Mouse (Mus musculus) embryonic fibroblast, embryonic 13.5 days (primary cell): ENCODE data around the gene Shld2. TPM values are rescaled to one million over a fixed set of nuclear protein-coding genes. Genes with fewer than 3 reads are reported as not detected.
A peak's percentile ranks its signal among the peaks of the same experiment; 100 is the strongest.

Source experiments
- H3K27ac ChIP-seq: 2 replicates; pipeline ENCODE4 v1.5.1; 2012; ENCODE audit warnings: low read length, control low read depth, inconsistent platforms; ENCODE audit not compliant: insufficient read depth
- H3K4me1 ChIP-seq: 2 replicates; pipeline ENCODE4 v1.6.1; 2011; ENCODE audit warnings: low read length; ENCODE audit not compliant: control insufficient read depth, insufficient read depth
- H3K4me3 ChIP-seq: 2 replicates; pipeline ENCODE4 v1.5.1; 2011; ENCODE audit warnings: mild to moderate bottlenecking, control low read depth, low read length; ENCODE audit not compliant: insufficient read depth
- CTCF ChIP-seq: IDR thresholded peaks from 2 replicates; pipeline ENCODE4 v1.5.1; 2011; ENCODE audit warnings: mild to moderate bottlenecking, control low read depth, low read length, moderate library complexity, borderline replicate concordance; ENCODE audit not compliant: insufficient read depth
- POLR2A ChIP-seq: IDR thresholded peaks from 2 replicates; pipeline ENCODE4 v1.6.1; 2011; ENCODE audit warnings: low read depth, mild to moderate bottlenecking, control low read depth, low read length, moderate library complexity
- polyA plus RNA-seq: library from polyadenylated mRNA; stranded (reverse); fragments of >200 nt; gene quantifications from 2 replicates; pipeline ENCODE4 v1.2.4, GENCODE M21; 2011; ENCODE audit warnings: low read depth; ENCODE audit not compliant: missing spikeins, insufficient read length

Shld2 gene
- polyA plus RNA-seq, 1 experiment = 10.1 TPM

GRCm38 (mm10) chr14:34253261-34253660, 57.0 kb downstream of the Shld2 start:
- Histone ChIP-seq H3K4me1 (no peaks in the 10 kb centered on the region), H3K27ac (no peak overlapping the region), H3K4me3 (no peak overlapping the region)
- TF ChIP-seq POLR2A (no peak), CTCF (no peak)

GRCm38 (mm10) chr14:34252470-34253145, 57.7 kb downstream of the Shld2 start:
- Histone ChIP-seq H3K4me1 (no peaks in the 10 kb centered on the region), H3K4me3 (no peak overlapping the region), H3K27ac (no peak overlapping the region)
- TF ChIP-seq CTCF = no peak
- no peak for TF ChIP-seq POLR2A

- no peak overlapping the region for H3K4me3 ChIP-seq
- TF ChIP-seq POLR2A = no peak
- TF ChIP-seq CTCF = no peak
- H3K4me1 ChIP-seq = no peaks in the 10 kb centered on the region
- H3K27ac ChIP-seq = no peak overlapping the region
Observed at GRCm38 (mm10) chr14:34240676-34241075, 69.6 kb downstream of the Shld2 start.

- TF ChIP-seq CTCF (no peak), POLR2A (no peak)
- no peak overlapping the region for H3K27ac ChIP-seq
- H3K4me1 ChIP-seq = no peaks in the 10 kb centered on the region
- no peak overlapping the region for H3K4me3 ChIP-seq
Observed at GRCm38 (mm10) chr14:34240263-34240662, 70.0 kb downstream of the Shld2 start.

- TF ChIP-seq POLR2A (peak; percentile 51), CTCF (peak; percentile 74; the same call in 1 of the 2 replicates)
Observed at GRCm38 (mm10) chr14:34234630-34235380, 75.5 kb downstream of the Shld2 start.

GRCm38 (mm10) chr14:34233846-34234245, 76.4 kb downstream of the Shld2 start:
- Histone ChIP-seq H3K27ac (no peak overlapping the region), H3K4me3 (no peak overlapping the region)
- TF ChIP-seq CTCF = no peak
- TF ChIP-seq POLR2A = no peak

More at GRCm38 (mm10) chr14:34234630-34235380, 75.5 kb downstream of the Shld2 start:
- Histone ChIP-seq H3K27ac (no peak overlapping the region), H3K4me3 (peak overlapping the region; percentile 18; the same call in 1 of the 2 replicates), H3K4me1 (no peaks in the 10 kb centered on the region)

GRCm38 (mm10) chr14:34232866-34233680, 77.2 kb downstream of the Shld2 start:
- Histone ChIP-seq H3K4me1 (peaks cover 3% of the 10 kb centered on the region; the same call in 1 of the 2 replicates), H3K4me3 (no peak overlapping the region), H3K27ac (no peak overlapping the region)
- no peak for TF ChIP-seq CTCF
- no peak for TF ChIP-seq POLR2A

More at GRCm38 (mm10) chr14:34233846-34234245, 76.4 kb downstream of the Shld2 start:
- peaks cover 2% of the 10 kb centered on the region; the same call in 1 of the 2 replicates for H3K4me1 ChIP-seq

GRCm38 (mm10) chr14:34232340-34232739, 78.0 kb downstream of the Shld2 start:
- Histone ChIP-seq H3K27ac (no peak overlapping the region), H3K4me1 (peaks cover 3% of the 10 kb centered on the region; the same call in 1 of the 2 replicates), H3K4me3 (no peak overlapping the region)
- TF ChIP-seq POLR2A (no peak), CTCF (no peak)

GRCm38 (mm10) chr14:34228830-34229506, 81.3 kb downstream of the Shld2 start:
- H3K4me3 ChIP-seq = no peak overlapping the region
- TF ChIP-seq CTCF (no peak), POLR2A (no peak)
- no peak overlapping the region for H3K27ac ChIP-seq
- peaks cover 3% of the 10 kb centered on the region; the same call in 1 of the 2 replicates for H3K4me1 ChIP-seq
